Mouse (Mus musculus) brain, embryonic 14.5 days (tissue): ENCODE results near the gene Zfp667.

Experiments
- CTCF ChIP-seq: fragments of 200-500 bp; IDR thresholded peaks from 2 replicates; pipeline ENCODE4 v1.5.1; 2012; ENCODE audit warnings: inconsistent platforms, mild to moderate bottlenecking, moderate library complexity, borderline replicate concordance; ENCODE audit not compliant: insufficient read depth, insufficient read length; ENCODE audit errors: extremely low read depth
- POLR2A ChIP-seq: fragments of 200-500 bp; IDR thresholded peaks from 2 replicates; pipeline ENCODE4 v1.6.1; 2012; ENCODE audit warnings: mild to moderate bottlenecking, inconsistent platforms, borderline replicate concordance; ENCODE audit not compliant: poor library complexity, insufficient read depth, insufficient read length, severe bottlenecking; ENCODE audit errors: extremely low read depth

DNA sequence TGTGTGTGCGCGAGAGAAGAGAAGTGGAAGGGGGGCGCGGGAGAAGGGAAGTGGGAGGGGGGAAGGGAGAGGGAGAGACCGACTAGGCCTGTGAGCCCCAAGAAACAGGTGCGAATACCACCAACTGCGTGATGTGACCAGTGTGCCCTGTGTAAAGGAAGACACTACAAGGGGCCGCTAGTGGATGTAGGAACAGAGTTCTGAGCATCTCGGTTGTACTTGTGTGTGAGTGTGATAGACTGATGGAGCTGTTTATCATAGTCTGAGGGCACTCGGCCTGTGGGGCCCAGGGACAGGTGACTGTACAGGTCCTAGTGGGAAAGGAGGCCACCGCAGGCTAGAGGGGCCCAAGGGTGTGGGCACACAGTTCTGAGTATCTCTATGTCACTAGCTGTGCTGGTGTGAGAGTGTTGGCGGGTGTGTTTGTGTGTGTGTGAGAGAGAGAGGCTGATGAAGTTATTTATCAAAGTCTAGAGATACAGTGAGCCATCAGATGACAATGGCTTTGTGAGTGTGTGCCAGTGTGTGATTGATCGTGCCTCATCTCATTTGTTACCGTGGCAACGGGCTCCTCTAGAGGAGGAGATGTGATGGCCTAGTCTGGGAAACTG, 647 bp downstream of the Zfp667 start:
- TF ChIP-seq POLR2A (no peak), CTCF (no peak)
